Mouse (Mus musculus) Patski (cell line): ENCODE measurements around the gene Sap25. TPM values are rescaled to one million over a fixed set of nuclear protein-coding genes. Genes with fewer than 3 reads are reported as not detected.
A peak's percentile ranks its signal among the peaks of the same experiment; 100 is the strongest.

Experiments used
- ATAC-seq: fragments of 100-300 bp; one replicate; pipeline ENCODE4 v1.8.0; 2021
- CTCF ChIA-PET: fragments of 350-600 bp; sonication (Branson Sonifier 250); formaldehyde crosslinking; loops from one replicate; lab custom pipeline; 2022; ENCODE audit warnings: inconsistent platforms; lab: Charles Lee
- POLR2A ChIA-PET: fragments of 350-600 bp; sonication (Branson Sonifier 250); formaldehyde crosslinking; loops from one replicate; lab custom pipeline; 2022; ENCODE audit warnings: antibody characterized with exemption, inconsistent platforms; lab: Charles Lee
- DNase-seq: peaks from one replicate; pipeline ENCODE4 v3.0.0-alpha.2; 2011; ENCODE audit warnings: low read depth, low spot score
- H3K27me3 ChIP-seq: fragments of 371-371 bp; one replicate; pipeline ENCODE4 v1.5.1; 2021
- CTCF ChIP-seq: fragments of 100-300 bp; IDR thresholded peaks from one replicate; pipeline ENCODE4 v1.5.1; 2021
- in situ Hi-C: fragments of 300-500 bp; cut with MboI; formaldehyde crosslinking; loops from 3 replicates; pipeline ENCODE4 v1.11.1; 2018; ENCODE audit warnings: low pct_unique_long_range_greater_than_20kb, mixed read lengths
- polyA plus RNA-seq: library from polyadenylated mRNA; unstranded; gene quantifications from one replicate; pipeline ENCODE4 v1.2.3, GENCODE M21; 2021

Sap25 gene
- 5.2 TPM for polyA plus RNA-seq

DNA sequence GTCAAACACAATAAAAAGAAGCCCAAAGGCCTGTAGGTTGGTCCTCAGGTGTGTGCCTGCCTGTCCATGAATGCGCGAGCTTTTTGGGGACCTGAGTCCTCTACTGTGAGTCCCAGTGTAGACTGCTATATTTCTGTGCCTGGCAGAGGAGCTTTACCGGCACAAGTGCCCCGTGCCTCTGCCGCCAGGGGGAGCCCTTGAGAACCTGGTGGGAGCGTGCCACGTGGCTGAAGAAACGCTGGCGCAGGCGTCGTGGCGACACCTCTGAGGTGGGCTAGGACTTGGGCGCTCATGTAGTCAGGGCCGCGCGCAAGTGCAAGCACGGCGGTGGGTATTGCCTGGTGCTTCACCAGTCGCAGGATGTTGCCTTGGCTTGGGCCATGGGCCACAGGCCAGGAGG, at the start of gene Sap25:
TSS of gene Sap25 (plus strand) at position 281 of the 400 bp plus-strand sequence.
- no peak for TF ChIP-seq CTCF
- no peak for DNase-seq
- ChIA-PET POLR2A (no interaction called here), CTCF (no interaction called here)
- in situ Hi-C loops, result no loop called here
- H3K27me3 ChIP-seq, result no peaks in the 10 kb centered on the region
- no peak for ATAC-seq

DNA sequence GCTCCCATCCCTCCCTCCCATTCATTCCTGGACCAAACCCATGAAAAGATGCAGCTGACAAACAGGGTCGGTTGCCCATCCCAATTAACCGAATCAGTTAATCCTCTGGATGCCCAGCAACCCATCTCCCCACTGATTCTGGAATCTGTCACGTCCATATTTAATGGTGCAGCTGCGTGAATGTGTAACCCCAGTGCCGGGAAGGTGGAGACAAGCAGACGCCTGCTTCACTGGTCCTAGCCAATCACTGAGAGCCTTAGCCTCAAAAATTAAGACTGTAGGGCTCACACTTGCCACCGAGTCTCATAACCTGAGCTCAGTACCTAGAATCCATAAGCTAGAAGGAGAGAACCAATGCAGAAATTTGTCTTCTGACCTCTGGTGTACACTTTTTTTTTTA, 45.2 kb upstream of the Sap25 start:
- CTCF ChIA-PET, result no interaction called here
- in situ Hi-C loops, result no loop called here
- no peaks in the 10 kb centered on the region for H3K27me3 ChIP-seq
- ATAC-seq (no peak), DNase-seq (no peak)
- POLR2A ChIA-PET, result interaction anchor here (1.1 kb wide), 1 partner anchor 13 kb away, joined by 3 read pairs; no protein-coding TSS in a partner anchor
- no peak for TF ChIP-seq CTCF

DNA sequence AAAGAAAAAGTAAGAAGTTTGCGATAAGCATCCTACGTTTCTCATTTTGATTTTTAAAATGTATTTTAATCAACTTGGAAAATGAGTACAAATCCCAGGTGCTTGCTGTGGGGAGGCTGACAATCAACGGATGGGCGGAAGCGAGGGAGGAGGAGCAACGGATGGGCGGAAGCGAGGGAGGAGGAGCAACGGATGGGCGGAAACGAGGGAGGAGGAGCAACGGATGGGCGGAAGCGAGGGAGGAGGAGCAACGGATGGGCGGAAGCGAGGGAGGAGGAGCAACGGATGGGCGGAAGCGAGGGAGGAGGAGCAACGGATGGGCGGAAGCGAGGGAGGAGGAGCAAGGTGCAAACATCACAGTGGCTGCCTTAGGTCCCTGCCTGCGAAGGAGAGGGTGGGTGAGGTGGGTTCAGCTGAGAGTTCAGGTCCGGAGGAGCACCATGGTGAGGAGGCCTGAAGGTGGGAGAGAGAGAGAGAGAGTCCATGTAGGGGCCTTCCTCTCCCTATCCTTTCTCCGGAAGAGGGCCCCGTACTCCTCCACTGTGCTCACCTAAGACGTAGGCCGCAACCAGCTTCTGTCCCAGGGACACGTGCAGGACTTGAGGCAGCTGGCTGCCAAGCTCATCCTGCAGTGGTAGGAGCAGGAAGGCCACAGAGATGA, 44.4 kb upstream of the Sap25 start:
- ChIA-PET POLR2A (interaction anchor here (0.6 kb wide), 1 partner anchor 10 kb away, joined by 3 read pairs; no protein-coding TSS in a partner anchor), CTCF (no interaction called here)
- no peak for ATAC-seq
- no peak for DNase-seq
- in situ Hi-C loops, result no loop called here
- TF ChIP-seq CTCF, result no peak
- no peaks in the 10 kb centered on the region for H3K27me3 ChIP-seq

DNA sequence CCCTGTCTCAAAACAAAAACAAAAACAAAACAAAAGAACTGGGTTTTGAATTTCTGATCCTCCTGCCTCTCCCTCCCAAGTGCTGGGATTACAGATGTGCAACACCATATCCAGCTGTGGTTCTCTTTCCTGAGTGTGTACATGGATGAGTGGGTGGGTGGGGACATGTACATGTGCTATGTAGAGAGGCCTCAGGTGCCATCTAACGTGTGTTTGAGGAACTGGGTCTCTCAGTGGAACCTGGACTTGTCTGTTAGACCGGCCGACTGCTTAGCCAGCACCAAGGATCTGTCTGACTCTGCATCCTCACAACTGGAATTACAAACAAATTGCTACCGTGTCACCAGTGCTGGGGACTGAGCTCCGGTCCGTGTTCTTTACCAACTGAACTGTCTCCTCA, 43.5 kb upstream of the Sap25 start:
- no peak for TF ChIP-seq CTCF
- ChIA-PET POLR2A (interaction anchor here (1.0 kb wide), 1 partner anchor 66 kb away, joined by 5 read pairs; no protein-coding TSS in a partner anchor), CTCF (no interaction called here)
- in situ Hi-C loops, result no loop called here
- no peak for ATAC-seq
- DNase-seq, result no peak
- no peaks in the 10 kb centered on the region for H3K27me3 ChIP-seq

DNA sequence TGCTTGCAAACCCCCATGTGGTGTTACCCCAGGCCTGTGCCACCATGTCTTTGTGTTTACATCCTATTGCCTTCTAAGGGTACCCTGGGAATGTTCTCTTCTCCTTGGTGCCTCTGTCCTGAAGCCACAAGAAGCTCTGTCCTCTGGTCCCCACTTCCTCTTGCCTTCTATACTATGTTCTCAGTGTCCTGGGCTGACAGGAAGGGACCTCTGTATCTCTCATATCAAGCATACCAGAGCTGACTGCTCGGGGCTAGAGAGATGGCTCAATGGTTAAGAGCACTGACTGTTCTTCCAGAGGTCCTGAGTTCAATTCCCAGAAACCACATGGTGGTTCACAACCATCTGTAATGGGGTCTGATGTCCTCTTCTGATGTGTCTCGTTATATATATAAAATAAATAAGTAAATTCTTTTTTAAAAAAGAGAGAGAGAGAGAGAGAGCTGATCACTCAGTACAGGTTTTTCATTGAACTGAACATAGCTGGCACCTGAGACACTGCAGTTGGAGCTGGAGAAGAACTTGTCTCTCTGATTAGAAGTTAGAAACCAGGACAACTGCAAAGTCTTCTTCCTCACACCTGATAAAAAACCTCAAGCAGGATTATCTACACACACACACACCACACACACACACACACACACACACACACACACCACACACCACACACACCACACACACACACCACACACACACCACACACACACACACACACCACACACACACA, 42.9 kb upstream of the Sap25 start:
- in situ Hi-C loops, result no loop called here
- no peaks in the 10 kb centered on the region for H3K27me3 ChIP-seq
- ChIA-PET CTCF (interaction anchor here (0.9 kb wide), 1 partner anchor 54 kb away, joined by 3 read pairs; no protein-coding TSS in a partner anchor), POLR2A (interaction anchor here (1.0 kb wide), 1 partner anchor 67 kb away, joined by 5 read pairs; no protein-coding TSS in a partner anchor)
- DNase-seq (no peak), ATAC-seq (no peak)
- no peak for TF ChIP-seq CTCF

DNA sequence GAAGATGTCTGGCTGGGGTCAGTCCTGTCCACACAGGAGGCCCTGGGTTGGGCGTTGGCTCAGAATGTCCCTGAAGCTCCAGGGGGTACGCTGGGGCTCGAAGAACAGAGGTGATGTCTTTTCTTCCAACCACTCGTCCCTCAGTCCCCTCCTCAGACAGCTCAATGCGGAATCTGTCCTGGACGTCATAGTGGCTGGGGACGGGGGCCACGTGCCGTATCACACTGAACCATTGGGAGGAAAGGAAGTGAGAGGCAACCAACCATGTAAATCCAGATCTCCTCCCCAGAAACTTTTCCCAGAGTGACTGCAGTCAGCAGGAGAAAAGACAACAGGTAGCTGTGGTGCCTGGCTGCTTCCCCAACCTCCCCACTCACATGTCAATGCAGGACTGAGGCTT, 41.5 kb upstream of the Sap25 start:
- in situ Hi-C loops, result no loop called here
- POLR2A ChIA-PET, result interaction anchor here (0.5 to 2.3 kb wide), 6 partner anchors 10 to 497 kb away, joined by 3 to 8 read pairs (median 6); partner anchors contain the start of genes Epo and Pcolce
- CTCF ChIA-PET, result interaction anchor here (0.7 to 1.8 kb wide), 5 partner anchors 50 to 98 kb away, joined by 3 to 5 read pairs (median 4); partner anchors contain the start of gene Pop7
- no peak for TF ChIP-seq CTCF
- no peaks in the 10 kb centered on the region for H3K27me3 ChIP-seq
- no peak for DNase-seq
- no peak for ATAC-seq

DNA sequence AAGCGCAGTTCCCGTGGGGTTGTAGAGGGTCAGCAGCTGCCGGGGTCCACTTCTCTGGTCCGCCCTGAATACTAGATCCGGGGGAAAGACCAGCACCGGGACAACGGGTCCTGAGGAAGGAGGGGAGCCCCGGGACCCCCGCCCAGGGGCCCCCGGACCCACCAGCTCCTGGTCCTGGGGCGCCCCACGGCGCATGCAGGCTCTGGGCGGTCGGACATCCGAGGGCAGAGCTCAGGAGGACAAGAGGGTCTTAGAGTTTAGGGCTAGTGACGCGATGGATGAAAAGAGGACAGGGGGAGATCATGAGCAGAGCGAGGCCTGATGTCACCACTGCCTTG, 40.9 kb upstream of the Sap25 start:
- ATAC-seq (peak; percentile 36), DNase-seq (no peak)
- in situ Hi-C loops, result loop anchor here (5.0 kb wide), 2 partner anchors 52 to 68 kb away; partner anchors contain the start of genes Epo and Gnb2
- no peak for TF ChIP-seq CTCF
- no peaks in the 10 kb centered on the region for H3K27me3 ChIP-seq
- POLR2A ChIA-PET, result interaction anchor here (0.6 to 2.3 kb wide), 7 partner anchors 9 to 111 kb away, joined by 3 to 8 read pairs (median 4); partner anchors contain the start of genes Epo, Pcolce and Pop7
- CTCF ChIA-PET, result interaction anchor here (0.6 to 1.8 kb wide), 6 partner anchors 50 to 1720 kb away, joined by 3 to 5 read pairs (median 4); partner anchors contain the start of gene Pop7

DNA sequence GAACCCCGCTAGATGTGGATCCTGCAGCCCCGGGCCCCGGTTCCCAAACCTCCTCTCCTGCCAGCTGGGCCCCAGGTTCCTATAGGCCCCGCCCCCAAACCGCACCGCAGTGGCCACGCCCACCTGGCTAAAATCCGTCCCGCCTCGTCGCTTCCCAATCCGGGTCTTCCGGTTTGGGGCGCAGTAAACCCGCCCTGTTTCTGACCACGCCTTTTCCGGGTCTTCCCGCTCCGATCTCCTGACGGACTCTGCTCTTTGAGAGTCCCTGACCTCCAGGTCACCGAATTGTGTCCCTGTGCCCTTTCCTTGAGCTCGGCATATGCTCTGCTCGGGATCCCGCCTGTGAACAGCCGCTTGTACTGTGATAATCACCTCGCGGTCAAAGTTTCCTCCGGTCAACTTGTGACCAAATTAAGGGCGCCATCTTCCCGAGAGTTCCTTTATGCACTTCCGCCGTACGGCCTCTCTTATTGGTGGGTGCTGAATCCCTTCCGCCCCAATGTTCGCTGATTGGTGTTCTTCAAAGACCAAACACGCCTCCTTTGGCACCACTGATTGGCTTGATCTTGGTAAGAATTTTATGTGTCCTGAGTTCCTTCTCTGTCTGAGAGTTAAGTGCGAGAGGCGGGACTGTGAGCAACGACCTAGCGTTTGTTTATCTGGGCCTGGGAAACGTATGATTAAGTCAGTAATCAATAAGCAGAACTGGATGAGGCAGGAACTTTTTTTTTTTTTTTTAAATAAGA, 40.3 kb upstream of the Sap25 start, which contains the start of gene Mospd3:
TSS of gene Mospd3 (minus strand) at position 440 of the 746 bp plus-strand sequence.
- ChIA-PET CTCF (interaction anchor here (0.6 to 1.8 kb wide), 4 partner anchors 49 to 1720 kb away, joined by 3 to 5 read pairs (median 4); partner anchors contain the start of gene Pop7), POLR2A (interaction anchor here (0.9 to 2.3 kb wide), 7 partner anchors 9 to 98 kb away, joined by 3 to 8 read pairs (median 4); partner anchors contain the start of genes Epo, Pcolce and Pop7)
- TF ChIP-seq CTCF, result no peak
- ATAC-seq (peak; percentile 89), DNase-seq (peak; percentile 95)
- in situ Hi-C loops, result loop anchor here (5.0 kb wide), 2 partner anchors 52 to 68 kb away; partner anchors contain the start of genes Epo and Gnb2
- no peaks in the 10 kb centered on the region for H3K27me3 ChIP-seq

DNA sequence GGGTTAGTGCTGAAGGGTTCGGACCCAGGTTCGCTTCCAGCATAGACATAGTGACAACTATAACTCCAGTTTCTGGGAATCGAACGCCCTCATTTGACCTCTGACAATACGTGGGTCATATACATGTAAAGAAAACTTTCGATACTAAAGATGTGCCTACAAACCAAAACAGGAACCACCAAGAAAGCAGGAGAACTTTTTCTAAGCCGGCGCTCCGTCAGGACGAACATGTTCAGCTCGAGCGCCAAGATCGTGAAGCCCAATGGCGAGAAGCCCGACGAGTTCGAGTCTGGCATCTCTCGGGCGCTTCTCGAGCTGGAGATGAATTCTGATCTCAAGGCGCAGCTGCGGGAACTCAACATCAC, 39.8 kb upstream of the Sap25 start:
- in situ Hi-C loops, result loop anchor here (5.0 kb wide), 2 partner anchors 51 to 69 kb away; partner anchors contain the start of genes Epo and Gnb2
- ChIA-PET POLR2A (interaction anchor here (0.9 to 2.3 kb wide), 3 partner anchors 10 to 70 kb away, joined by 4 to 8 read pairs (median 5); partner anchors contain the start of gene Epo), CTCF (no interaction called here)
- DNase-seq (no peak), ATAC-seq (no peak)
- H3K27me3 ChIP-seq, result no peaks in the 10 kb centered on the region
- TF ChIP-seq CTCF, result no peak
